Mouse (Mus musculus): ENCODE data around the gene Prpf3. TPM values are rescaled to one million over a fixed set of nuclear protein-coding genes. Genes with fewer than 3 reads are reported as not detected.
"Not testable (repeated sequence)": the region's sequence is repeated elsewhere in the genome, so short reads cannot be mapped to it uniquely, and the experiment has no call there.

Gene Prpf3
- polyA plus RNA-seq, 2 experiments from 2014 or later = 49.1 to 56.5 TPM

DNA sequence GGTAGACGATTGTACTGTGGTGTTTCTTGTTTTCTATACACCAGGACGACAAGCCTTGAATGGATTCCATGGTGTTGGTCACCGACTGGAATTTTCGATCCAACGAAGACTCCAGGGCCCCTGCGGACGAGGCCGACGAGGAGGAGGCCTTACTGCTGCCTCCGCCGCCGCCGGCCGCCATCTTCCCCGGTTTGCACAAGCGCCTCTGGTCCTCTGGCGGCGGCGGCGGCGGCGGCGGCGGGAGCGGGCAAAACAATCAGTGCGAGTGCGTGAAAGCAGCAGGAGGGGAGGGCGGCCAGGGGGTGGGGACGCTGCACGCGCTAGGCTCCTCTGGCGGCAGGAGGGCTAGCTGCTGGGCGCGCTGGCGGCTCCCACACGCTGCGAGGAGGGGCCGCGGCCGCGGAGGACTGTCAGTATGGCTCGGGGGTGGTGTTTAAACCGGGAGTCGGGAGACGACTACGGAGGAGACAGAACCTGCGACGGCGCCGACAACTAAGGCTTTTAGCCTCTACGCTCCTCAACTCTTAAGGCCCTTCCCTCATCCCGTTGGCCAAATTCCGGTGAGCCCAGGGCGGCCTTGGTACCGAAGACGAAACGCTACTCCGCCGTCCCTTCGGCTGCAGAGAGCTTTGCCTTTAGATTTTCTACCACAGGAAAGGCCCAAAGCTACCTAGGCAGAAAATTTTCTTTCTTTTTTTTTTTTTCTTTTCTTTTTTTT lies 37.0 kb downstream of the Prpf3 start, which contains the start of gene Rprd2:
Rprd2 (minus strand) TSS at position 293 of the 718 bp plus-strand sequence.
- peak; percentile 22 for ATAC-seq

DNA sequence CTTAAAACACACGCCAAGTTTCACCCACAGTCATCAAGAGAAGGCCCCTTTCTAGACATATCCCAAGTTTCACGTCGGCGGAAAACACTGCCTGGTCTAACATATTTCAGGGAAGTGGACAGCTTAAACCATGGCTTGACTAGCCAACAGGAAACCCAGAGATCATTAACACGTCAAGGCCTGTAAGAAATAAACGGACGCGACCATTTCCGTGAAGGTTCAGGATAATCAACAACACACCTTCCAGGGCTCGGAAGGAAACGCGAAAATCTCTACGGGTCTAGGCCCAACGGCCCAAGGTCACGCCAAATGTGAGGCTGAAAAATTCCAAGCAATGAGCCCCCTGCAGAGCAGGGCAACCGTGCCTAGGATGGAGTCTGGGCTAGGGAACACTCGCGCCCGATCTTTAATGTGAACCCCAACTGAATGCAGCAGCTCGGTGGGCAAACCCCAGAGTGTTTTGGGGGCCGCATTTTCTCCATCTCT lies 37.6 kb downstream of the Prpf3 start:
- no peak for ATAC-seq

DNA sequence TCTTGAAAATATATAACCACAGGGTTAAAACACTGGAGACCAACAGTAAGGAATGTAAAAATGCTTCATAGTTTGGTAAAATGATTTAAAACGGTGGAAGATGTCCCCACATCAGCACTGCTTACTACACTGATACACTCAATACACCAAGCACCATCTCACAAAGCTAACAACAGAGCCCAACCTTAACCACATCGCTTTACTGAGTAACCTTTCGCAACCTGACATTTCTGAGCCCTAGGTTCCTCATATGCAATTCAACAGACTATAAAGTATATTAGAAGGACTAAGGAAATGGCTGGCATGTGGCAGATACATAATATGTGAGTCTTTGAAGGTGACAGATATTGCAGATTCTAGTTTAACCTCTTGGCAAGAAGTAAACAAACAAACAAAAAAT lies 39.0 kb downstream of the Prpf3 start:
- no peak for ATAC-seq

DNA sequence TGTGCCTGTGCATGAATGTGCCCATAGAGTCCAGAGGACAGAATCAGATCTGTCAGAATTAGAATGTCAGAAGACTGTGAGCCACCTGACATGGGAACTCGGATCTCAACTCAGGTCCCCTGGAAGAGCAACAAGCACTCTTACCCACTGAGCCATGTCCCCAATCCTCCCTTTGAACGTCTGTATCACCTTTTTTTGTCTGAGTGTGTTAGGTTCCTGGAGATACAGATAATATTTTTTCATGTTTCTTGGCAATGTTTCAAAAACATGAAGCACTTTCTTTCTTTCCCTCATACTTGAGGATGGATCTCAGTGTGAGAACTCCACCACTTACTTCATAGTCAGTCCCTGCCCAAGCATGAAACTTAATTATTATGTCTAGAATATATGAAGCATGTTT lies 47.3 kb downstream of the Prpf3 start:
- ATAC-seq = no peak

DNA sequence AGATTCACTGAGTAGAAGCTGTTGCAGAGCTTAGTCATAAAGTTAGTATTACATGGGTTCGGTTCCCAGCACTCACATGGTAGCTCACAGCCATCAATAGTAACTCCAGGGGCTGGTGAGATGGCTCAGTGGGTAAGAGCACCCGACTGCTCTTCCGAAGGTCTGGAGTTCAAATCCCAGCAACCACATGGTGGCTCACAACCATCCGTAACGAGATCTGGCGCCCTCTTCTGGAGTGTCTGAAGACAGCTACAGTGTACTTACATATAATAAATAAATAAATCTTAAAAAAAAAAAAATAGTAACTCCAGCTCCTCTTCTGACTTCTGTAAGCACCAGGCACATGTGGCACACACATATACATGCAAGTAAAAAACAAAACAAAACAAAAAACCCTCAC lies 48.1 kb downstream of the Prpf3 start:
- ATAC-seq = not testable (repeated sequence)

DNA sequence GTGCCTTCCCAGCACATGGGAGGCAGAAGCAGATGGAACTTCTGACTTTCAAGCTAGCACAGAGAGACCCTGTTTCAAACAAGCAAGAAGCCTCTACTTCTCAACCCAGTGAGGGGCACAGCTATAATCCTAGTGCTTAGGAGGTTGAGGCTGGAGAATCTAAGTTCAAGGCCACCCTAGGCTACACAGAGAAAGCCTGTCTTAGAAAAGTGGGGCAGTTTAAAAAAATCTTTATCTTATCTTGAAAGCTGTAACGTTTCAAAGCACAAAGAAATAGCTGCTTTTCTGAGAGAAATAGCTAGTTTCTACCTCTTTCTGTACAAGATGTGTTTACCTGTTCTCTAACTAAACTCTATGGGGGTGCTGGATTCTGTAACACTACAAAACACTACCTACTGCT lies 49.0 kb downstream of the Prpf3 start:
- ATAC-seq = no peak

DNA sequence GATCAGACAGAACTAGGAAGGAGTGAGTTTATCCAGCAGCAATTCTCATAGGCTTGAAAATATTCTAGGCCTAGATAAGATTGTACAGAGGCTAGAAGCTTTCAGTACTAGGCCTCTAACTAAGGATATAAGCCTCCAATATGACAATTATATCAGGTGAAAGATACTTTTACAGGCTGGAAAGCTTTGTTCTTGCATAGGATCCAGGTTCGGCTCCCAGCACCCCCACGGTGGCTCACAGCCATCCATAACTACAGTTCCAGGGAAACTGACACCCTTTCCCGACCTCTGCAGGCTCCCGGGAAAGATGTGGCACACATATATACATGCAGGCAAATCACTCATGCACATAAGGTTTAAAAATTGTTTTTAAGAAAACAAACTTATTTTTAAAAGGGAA lies 51.8 kb downstream of the Prpf3 start:
- ATAC-seq = no peak

DNA sequence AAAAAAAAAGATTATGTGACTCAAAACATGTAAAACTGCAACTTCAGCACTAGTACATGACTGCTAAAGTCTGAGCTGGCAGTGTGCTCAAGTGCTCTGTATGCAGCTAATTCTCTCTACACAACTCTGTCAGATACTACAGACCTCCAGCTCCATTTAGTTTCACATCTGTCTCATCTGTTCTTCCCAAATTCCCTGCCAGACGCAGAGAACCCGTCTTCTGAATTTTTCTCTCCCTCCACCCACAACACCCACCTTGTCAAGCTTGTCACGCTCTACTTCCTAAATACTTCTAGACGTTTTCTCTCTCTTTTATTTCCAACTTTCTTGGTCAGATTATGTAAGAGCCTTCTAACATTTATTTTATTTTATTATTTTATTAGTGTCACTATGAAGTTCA lies 56.9 kb downstream of the Prpf3 start:
- no peak for ATAC-seq

DNA sequence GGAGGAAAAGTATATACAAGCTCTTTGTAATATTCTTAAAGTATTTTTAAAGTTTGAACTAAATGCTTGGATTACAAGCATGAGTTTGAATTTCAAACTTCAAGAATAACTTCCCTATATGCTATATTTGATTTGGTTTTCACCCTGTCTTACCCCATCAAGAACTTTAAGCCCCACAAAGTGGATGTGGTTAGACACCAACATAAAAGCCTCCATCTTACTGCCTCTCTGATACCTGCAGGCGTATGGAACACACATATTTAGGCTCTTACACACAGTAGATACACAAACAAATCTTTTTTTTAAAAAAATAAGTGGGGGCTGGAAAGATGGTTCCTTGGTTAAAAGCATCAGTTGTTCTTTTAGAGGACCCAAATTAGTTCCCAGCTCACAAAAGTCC lies 61.4 kb downstream of the Prpf3 start:
- peak; percentile 45 for ATAC-seq

DNA sequence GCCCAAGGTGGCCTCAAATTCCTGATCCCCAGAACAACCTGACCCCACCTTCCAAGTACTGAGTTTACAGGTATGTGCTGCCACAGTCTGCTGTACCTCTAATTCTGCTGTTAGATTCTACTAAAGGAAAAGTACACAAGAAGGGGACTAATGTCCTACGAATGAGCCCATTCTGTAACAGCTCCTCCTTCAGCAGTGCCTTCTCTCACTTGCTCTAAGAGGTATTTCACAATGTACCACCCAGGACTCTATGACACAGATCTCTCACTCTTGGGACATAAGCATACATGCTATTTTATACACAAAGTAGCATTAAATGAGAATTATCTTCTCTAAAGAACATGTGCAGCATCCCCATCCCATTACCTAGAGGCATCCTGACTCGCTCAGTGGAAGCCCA lies 62.0 kb downstream of the Prpf3 start:
- ATAC-seq = no peak

DNA sequence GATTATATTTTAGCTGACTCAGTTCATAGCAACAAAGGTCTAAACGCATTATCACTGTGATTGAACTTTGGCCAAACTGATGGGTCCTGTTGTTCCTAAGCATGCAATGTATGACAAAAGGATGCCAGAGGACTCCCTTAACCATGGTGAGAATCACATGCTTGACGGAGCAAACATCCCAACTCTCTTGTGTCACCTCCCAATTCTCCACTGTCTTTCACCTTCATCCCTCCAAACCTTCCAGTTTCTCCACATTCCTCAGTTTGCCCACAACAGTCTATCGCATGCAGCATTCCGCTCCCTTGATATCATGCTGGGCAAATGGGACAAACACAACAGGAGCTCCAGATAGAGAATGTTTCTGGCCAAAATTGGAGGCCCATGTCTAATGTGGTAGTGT lies 70.2 kb downstream of the Prpf3 start:
- no peak for ATAC-seq

Other genes with a start within 250 kb of the Prpf3 start
- 10 to 100 TPM; 81.6 to 97.8 TPM for gene Ensa, start 230.9 kb downstream of the Prpf3 start, polyA plus RNA-seq (2017; shearing (Covaris generic))
- gene Mcl1, start 197.1 kb downstream of the Prpf3 start, polyA plus RNA-seq (2017; shearing (Covaris generic)) = 10 to 100 TPM; 61.0 to 96.6 TPM
- 1 to 10 TPM; 2.3 to 5.2 TPM for gene Adamtsl4, start 168.0 kb downstream of the Prpf3 start, polyA plus RNA-seq (2017; shearing (Covaris generic))
- gene Ecm1, start 116.3 kb downstream of the Prpf3 start, polyA plus RNA-seq (2017; shearing (Covaris generic)) = 100 to 1,000 TPM; 203 to 284 TPM
- gene Tars2, start 95.7 kb downstream of the Prpf3 start, polyA plus RNA-seq (2017; shearing (Covaris generic)) = 100 to 1,000 TPM in 1 of 2 experiments, 10 to 100 TPM in 1; 88.1 to 108 TPM
- gene Rprd2, start 37.0 kb downstream of the Prpf3 start, polyA plus RNA-seq (2017; shearing (Covaris generic)) = 10 to 100 TPM; 26.8 to 29.4 TPM
- 100 to 1,000 TPM; 296 to 307 TPM for gene Mrps21, start 15.6 kb upstream of the Prpf3 start, polyA plus RNA-seq (2017; shearing (Covaris generic))
- gene Ciart, start 26.4 kb upstream of the Prpf3 start, polyA plus RNA-seq (2017; shearing (Covaris generic)) = 1 to 10 TPM; 9.1 to 9.7 TPM
- 1 to 10 TPM; 1.0 to 3.3 TPM for gene BC028528, start 36.1 kb upstream of the Prpf3 start, polyA plus RNA-seq (2017; shearing (Covaris generic))
- 10 to 100 TPM; 14.8 to 19.9 TPM for gene Aph1a, start 38.1 kb upstream of the Prpf3 start, polyA plus RNA-seq (2017; shearing (Covaris generic))
- gene Car14, start 48.8 kb upstream of the Prpf3 start, polyA plus RNA-seq (2017; shearing (Covaris generic)) = under 1 TPM in 1 of 2 experiments, not detected in 1; 0.39 TPM
- 100 to 1,000 TPM; 162 to 241 TPM for gene Anp32e, start 73.4 kb upstream of the Prpf3 start, polyA plus RNA-seq (2017; shearing (Covaris generic))
- 10 to 100 TPM in 1 of 2 experiments, 1 to 10 TPM in 1; 9.8 to 10.1 TPM for gene Plekho1, start 140.1 kb upstream of the Prpf3 start, polyA plus RNA-seq (2017; shearing (Covaris generic))
- 10 to 100 TPM; 22.2 to 24.3 TPM for gene Vps45, start 202.6 kb upstream of the Prpf3 start, polyA plus RNA-seq (2017; shearing (Covaris generic))
- gene Otud7b, start 248.6 kb upstream of the Prpf3 start, polyA plus RNA-seq (2017; shearing (Covaris generic)) = 10 to 100 TPM in 1 of 2 experiments, 1 to 10 TPM in 1; 9.1 to 13.3 TPM

Measured in CD4-positive, CD25-positive, alpha-beta regulatory T cell, adult 4 months (primary cell).